Mouse (Mus musculus): ENCODE measurements at regions not wholly inside any gene's neighbourhood (a gene's known extent, or its start where the extent isn't known, plus 50 kb on each side); places are given as distances from the start of the nearest gene placed in this dataset.
A peak's percentile ranks its signal among the peaks of the same experiment; 100 is the strongest.

DNA sequence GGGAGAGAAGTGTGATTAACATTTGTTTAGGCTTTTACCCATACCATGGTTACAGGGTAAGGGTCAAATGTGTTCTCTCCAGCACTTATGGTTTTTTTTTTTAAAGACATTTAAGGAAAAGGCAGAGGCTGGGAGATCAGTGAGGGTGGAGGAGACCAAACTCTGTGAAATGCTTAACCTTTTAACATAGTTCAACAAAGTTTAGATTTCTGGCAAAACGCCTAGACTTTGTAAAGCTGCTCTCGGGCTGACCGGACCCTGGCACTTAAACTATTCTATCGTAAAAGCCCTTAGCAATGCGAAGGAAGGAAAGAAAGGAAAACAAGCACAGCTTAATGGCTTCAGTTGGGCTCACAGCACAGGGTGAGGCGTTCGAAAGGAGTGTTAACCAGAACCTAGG, 189.6 kb upstream of the Ttc29 start:
- Histone ChIP-seq H3K4me2 (ENCODE audit: low read depth, low read length) (no peak overlapping the region), H3K4me3 (ENCODE audit: low read depth, low read length) (no peak overlapping the region), H3K36me3 (replicated peaks; ENCODE audit: control insufficient read depth, insufficient read depth, low read depth, low read length) (no peaks in the 10 kb centered on the region), H3K27me3 (ENCODE audit: control insufficient read depth, insufficient read depth, low read length) (no peaks in the 10 kb centered on the region), H3K9me3 (replicated peaks; ENCODE audit: control insufficient read depth, low read length) (no peaks in the 10 kb centered on the region), H3K4me1 (ENCODE audit: control insufficient read depth, insufficient read depth, low read length) (no peaks in the 10 kb centered on the region), H3K27ac (replicated peaks; ENCODE audit: low read depth, low read length) (no peak overlapping the region), H3K9ac (replicated peaks; ENCODE audit: low read length) (no peak overlapping the region)
- ATAC-seq (replicated peaks; ENCODE audit: insufficient number of reproducible peaks, low FRiP score, low TSS enrichment, low read depth) (no peak), DNase-seq (ENCODE audit: low spot score) (peak; percentile 38)
- WGBS: 28% methylated on average over 7 of the region's 7 CpGs

DNA sequence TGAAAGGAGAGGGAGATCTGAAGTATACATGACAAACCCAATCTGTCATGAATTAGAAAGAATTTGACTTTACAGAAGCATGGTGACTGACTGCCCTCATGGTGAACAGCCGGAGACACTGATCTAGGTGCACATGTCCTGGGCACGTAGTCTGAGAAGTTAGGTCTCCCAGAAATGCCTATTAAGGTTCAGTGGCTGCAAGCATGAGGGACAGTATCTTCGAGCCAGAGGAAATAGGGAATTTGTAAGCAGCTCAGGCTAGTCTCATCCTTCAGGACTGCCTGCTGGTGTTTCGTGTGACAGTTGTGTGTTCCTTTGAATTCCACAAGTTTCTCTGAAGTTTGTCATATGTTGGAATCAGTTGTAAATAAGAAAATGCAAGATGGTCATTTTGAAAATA, 189.2 kb upstream of the Ttc29 start:
- H3K4me1 ChIP-seq (ENCODE audit: control insufficient read depth, insufficient read depth, low read length): no peaks in the 10 kb centered on the region
- no peaks in the 10 kb centered on the region for H3K9me3 ChIP-seq (replicated peaks; ENCODE audit: control insufficient read depth, low read length)
- no peak for DNase-seq (ENCODE audit: low spot score)
- no peak overlapping the region for H3K27ac ChIP-seq (replicated peaks; ENCODE audit: low read depth, low read length)
- no peak overlapping the region for H3K4me3 ChIP-seq (ENCODE audit: low read depth, low read length)
- H3K4me2 ChIP-seq (ENCODE audit: low read depth, low read length): no peak overlapping the region
- no peaks in the 10 kb centered on the region for H3K27me3 ChIP-seq (ENCODE audit: control insufficient read depth, insufficient read depth, low read length)
- 66% methylated on average over 4 of the region's 4 CpGs for WGBS
- no peak overlapping the region for H3K9ac ChIP-seq (replicated peaks; ENCODE audit: low read length)
- no peak for ATAC-seq (replicated peaks; ENCODE audit: insufficient number of reproducible peaks, low FRiP score, low TSS enrichment, low read depth)
- H3K36me3 ChIP-seq (replicated peaks; ENCODE audit: control insufficient read depth, insufficient read depth, low read depth, low read length): no peaks in the 10 kb centered on the region

DNA sequence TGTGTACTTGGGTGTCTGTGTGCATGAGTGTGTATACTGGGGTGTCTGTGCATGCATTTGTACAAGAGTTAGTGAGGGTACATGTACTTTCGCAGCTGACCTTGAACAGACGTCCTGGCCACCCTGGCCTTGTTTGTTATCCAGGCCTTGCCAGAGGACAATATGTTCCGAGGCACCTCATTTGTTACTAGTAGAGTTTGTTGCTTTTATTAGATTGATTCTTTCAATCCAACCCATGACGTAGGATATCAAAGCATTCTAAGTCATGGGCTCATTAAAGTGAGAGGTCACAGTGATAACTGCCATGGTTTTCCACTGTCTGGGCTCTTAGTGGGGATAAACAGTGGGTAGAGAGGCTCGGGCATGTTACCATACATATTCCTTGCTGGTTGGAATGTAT, 188.1 kb upstream of the Ttc29 start:
- ATAC-seq (replicated peaks; ENCODE audit: insufficient number of reproducible peaks, low FRiP score, low TSS enrichment, low read depth) (no peak), DNase-seq (ENCODE audit: low spot score) (no peak)
- H3K27ac ChIP-seq (replicated peaks; ENCODE audit: low read depth, low read length): no peak overlapping the region
- H3K27me3 ChIP-seq (ENCODE audit: control insufficient read depth, insufficient read depth, low read length): no peaks in the 10 kb centered on the region
- 86% methylated on average over 5 of the region's 5 CpGs for WGBS
- no peak overlapping the region for H3K4me3 ChIP-seq (ENCODE audit: low read depth, low read length)
- H3K9me3 ChIP-seq (replicated peaks; ENCODE audit: control insufficient read depth, low read length): no peaks in the 10 kb centered on the region
- H3K4me2 ChIP-seq (ENCODE audit: low read depth, low read length): no peak overlapping the region
- H3K9ac ChIP-seq (replicated peaks; ENCODE audit: low read length): no peak overlapping the region
- no peaks in the 10 kb centered on the region for H3K4me1 ChIP-seq (ENCODE audit: control insufficient read depth, insufficient read depth, low read length)
- no peaks in the 10 kb centered on the region for H3K36me3 ChIP-seq (replicated peaks; ENCODE audit: control insufficient read depth, insufficient read depth, low read depth, low read length)

DNA sequence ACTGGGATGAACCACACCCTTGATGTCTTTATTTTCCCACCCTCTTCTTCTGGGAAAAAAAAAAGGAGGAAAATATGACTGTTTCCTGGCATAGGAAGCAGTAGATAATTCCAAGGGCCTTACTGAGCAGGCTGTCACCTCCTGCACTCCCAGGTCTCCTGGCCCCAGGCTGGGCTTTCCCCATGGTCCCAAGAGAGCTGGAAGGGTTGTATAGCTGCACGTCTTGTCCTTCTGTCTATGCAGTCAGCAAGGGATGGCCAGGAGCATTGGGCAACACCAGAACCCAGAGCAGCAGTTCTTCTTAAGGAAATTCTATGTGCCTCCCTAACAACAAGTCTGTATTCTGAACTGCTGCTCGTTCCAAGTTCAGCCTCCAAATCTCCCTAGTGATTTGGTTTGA, 185.7 kb upstream of the Ttc29 start:
- Histone ChIP-seq H3K36me3 (replicated peaks; ENCODE audit: control insufficient read depth, insufficient read depth, low read depth, low read length) (no peaks in the 10 kb centered on the region), H3K9ac (replicated peaks; ENCODE audit: low read length) (no peak overlapping the region), H3K27me3 (ENCODE audit: control insufficient read depth, insufficient read depth, low read length) (no peaks in the 10 kb centered on the region), H3K4me1 (ENCODE audit: control insufficient read depth, insufficient read depth, low read length) (no peaks in the 10 kb centered on the region), H3K4me3 (ENCODE audit: low read depth, low read length) (no peak overlapping the region), H3K27ac (replicated peaks; ENCODE audit: low read depth, low read length) (no peak overlapping the region), H3K9me3 (replicated peaks; ENCODE audit: control insufficient read depth, low read length) (no peaks in the 10 kb centered on the region), H3K4me2 (ENCODE audit: low read depth, low read length) (no peak overlapping the region)
- no peak for ATAC-seq (replicated peaks; ENCODE audit: insufficient number of reproducible peaks, low FRiP score, low TSS enrichment, low read depth)
- DNase-seq (ENCODE audit: low spot score): no peak
- 73% methylated on average over 2 of the region's 2 CpGs for WGBS

DNA sequence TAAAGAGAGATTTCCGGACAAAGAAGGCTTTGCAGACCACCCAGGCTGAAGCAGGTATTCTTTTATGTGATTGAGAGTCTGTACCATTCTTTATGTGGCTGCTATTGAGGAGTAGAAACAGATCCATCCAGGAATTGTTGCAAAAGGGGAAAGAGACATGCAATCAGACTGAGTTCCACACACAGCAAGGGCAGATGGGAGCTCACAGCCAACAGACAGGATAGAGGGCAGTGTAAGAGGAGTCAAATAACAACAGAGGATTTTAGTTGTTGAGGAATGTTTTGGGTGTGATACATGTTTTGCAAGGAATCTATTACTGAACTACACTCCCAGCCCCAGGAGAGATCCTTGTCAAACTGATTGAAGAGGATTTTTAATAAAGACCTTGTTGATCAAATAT, 184.2 kb upstream of the Ttc29 start:
- H3K4me2 ChIP-seq (ENCODE audit: low read depth, low read length): no peak overlapping the region
- no peaks in the 10 kb centered on the region for H3K27me3 ChIP-seq (ENCODE audit: control insufficient read depth, insufficient read depth, low read length)
- no peak overlapping the region for H3K9ac ChIP-seq (replicated peaks; ENCODE audit: low read length)
- no peak for DNase-seq (ENCODE audit: low spot score)
- H3K36me3 ChIP-seq (replicated peaks; ENCODE audit: control insufficient read depth, insufficient read depth, low read depth, low read length): no peaks in the 10 kb centered on the region
- H3K4me1 ChIP-seq (ENCODE audit: control insufficient read depth, insufficient read depth, low read length): no peaks in the 10 kb centered on the region
- no peaks in the 10 kb centered on the region for H3K9me3 ChIP-seq (replicated peaks; ENCODE audit: control insufficient read depth, low read length)
- WGBS: 71% methylated on average over 1 of the region's 1 CpGs
- no peak for ATAC-seq (replicated peaks; ENCODE audit: insufficient number of reproducible peaks, low FRiP score, low TSS enrichment, low read depth)
- H3K4me3 ChIP-seq (ENCODE audit: low read depth, low read length): no peak overlapping the region
- no peak overlapping the region for H3K27ac ChIP-seq (replicated peaks; ENCODE audit: low read depth, low read length)

DNA sequence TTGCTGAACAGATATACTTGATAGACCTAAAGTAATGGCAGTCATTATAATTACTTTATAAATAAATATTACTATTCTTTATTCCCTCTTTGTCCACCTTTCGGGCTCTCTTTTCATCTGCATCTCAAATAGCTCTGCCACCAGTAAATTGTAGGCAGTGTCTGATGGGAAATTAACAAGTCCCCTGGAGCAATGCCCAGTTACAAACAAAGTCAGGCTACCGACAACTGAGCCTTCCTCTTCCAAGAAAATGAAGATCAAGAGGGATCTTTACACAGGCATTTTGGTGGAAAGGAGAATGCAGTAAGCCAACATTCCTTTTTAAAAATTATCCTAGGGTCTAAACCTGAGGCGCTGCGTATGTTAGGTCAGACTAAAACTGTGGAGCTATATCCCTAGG, 181.3 kb upstream of the Ttc29 start:
- Histone ChIP-seq H3K27me3 (ENCODE audit: control insufficient read depth, insufficient read depth, low read length) (no peaks in the 10 kb centered on the region), H3K36me3 (replicated peaks; ENCODE audit: control insufficient read depth, insufficient read depth, low read depth, low read length) (no peaks in the 10 kb centered on the region), H3K4me2 (ENCODE audit: low read depth, low read length) (no peak overlapping the region), H3K27ac (replicated peaks; ENCODE audit: low read depth, low read length) (no peak overlapping the region), H3K9me3 (replicated peaks; ENCODE audit: control insufficient read depth, low read length) (no peaks in the 10 kb centered on the region), H3K4me3 (ENCODE audit: low read depth, low read length) (no peak overlapping the region), H3K9ac (replicated peaks; ENCODE audit: low read length) (no peak overlapping the region), H3K4me1 (ENCODE audit: control insufficient read depth, insufficient read depth, low read length) (no peaks in the 10 kb centered on the region)
- no peak for ATAC-seq (replicated peaks; ENCODE audit: insufficient number of reproducible peaks, low FRiP score, low TSS enrichment, low read depth)
- 70% methylated on average over 4 of the region's 4 CpGs for WGBS
- DNase-seq (ENCODE audit: low spot score): no peak

DNA sequence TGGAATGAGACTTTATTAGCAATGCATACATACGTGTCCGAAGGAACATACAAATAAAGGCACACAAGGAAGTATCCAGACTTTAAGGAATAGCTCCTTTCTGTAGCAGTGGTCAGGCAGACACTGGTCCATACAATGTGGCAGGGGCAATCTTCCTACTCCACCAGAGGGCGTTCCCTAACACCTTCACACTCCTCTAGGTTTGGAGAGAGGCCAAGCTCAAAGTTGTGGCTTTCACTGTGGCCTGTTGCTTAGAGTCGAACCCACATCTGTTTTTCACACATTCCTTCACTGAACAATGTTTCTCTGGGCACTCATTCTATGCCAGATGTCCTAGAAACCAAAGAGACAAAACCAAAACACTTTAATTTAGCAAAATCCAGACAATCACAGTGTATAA, 178.4 kb upstream of the Ttc29 start:
- Histone ChIP-seq H3K4me1 (ENCODE audit: control insufficient read depth, insufficient read depth, low read length) (no peaks in the 10 kb centered on the region), H3K36me3 (replicated peaks; ENCODE audit: control insufficient read depth, insufficient read depth, low read depth, low read length) (no peaks in the 10 kb centered on the region), H3K27me3 (ENCODE audit: control insufficient read depth, insufficient read depth, low read length) (no peaks in the 10 kb centered on the region), H3K27ac (replicated peaks; ENCODE audit: low read depth, low read length) (no peak overlapping the region), H3K4me3 (ENCODE audit: low read depth, low read length) (no peak overlapping the region), H3K4me2 (ENCODE audit: low read depth, low read length) (no peak overlapping the region), H3K9ac (replicated peaks; ENCODE audit: low read length) (no peak overlapping the region), H3K9me3 (replicated peaks; ENCODE audit: control insufficient read depth, low read length) (no peaks in the 10 kb centered on the region)
- 81% methylated on average over 4 of the region's 4 CpGs for WGBS
- DNase-seq (ENCODE audit: low spot score) (no peak), ATAC-seq (replicated peaks; ENCODE audit: insufficient number of reproducible peaks, low FRiP score, low TSS enrichment, low read depth) (no peak)

DNA sequence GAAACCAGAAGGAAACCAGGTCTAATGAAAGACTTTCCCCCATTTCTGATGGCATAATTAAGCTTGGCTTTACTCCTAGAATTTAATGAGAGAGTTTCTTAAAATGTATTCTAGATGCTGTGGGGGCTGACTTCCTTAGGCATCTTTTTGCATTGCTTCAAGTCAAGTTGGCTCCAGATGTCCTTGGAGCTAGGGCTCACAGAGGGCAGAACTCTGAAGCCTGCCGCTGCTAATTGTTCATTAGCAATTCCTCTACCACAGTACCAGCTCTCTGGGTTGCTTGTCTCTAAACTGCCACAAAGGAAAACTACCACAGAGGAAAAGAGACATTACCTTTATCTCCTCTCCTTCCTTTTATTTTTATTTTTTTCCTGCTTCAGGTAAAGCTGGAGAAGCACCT, 175.9 kb upstream of the Ttc29 start:
- H3K27me3 ChIP-seq (ENCODE audit: control insufficient read depth, insufficient read depth, low read length): no peaks in the 10 kb centered on the region
- no peaks in the 10 kb centered on the region for H3K36me3 ChIP-seq (replicated peaks; ENCODE audit: control insufficient read depth, insufficient read depth, low read depth, low read length)
- no peak for ATAC-seq (replicated peaks; ENCODE audit: insufficient number of reproducible peaks, low FRiP score, low TSS enrichment, low read depth)
- H3K27ac ChIP-seq (replicated peaks; ENCODE audit: low read depth, low read length): no peak overlapping the region
- no peak overlapping the region for H3K4me2 ChIP-seq (ENCODE audit: low read depth, low read length)
- WGBS: 58% methylated on average over 1 of the region's 1 CpGs
- H3K9ac ChIP-seq (replicated peaks; ENCODE audit: low read length): no peak overlapping the region
- no peak overlapping the region for H3K4me3 ChIP-seq (ENCODE audit: low read depth, low read length)
- DNase-seq (ENCODE audit: low spot score): no peak
- H3K9me3 ChIP-seq (replicated peaks; ENCODE audit: control insufficient read depth, low read length): no peaks in the 10 kb centered on the region
- no peaks in the 10 kb centered on the region for H3K4me1 ChIP-seq (ENCODE audit: control insufficient read depth, insufficient read depth, low read length)

DNA sequence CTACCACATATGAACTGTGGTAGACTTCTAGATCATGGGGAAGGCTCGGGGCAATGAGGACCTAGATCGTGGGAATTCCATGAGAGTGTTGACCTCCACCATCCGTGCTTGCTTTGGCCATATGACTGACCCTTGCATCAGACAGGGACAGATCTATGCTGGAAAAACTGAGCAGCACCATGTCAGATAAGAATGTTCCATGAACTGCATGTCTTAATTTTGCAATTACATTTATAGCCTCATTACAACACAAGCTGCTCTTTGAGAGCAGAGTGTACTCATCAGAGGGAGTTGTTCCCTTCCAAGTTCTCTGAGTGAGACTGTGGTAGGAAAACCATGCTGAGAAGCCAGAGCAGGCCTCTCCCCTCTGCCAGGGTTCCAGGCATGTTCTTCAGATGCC, 166.4 kb upstream of the Ttc29 start:
- H3K4me1 ChIP-seq (ENCODE audit: control insufficient read depth, insufficient read depth, low read length): no peaks in the 10 kb centered on the region
- H3K27ac ChIP-seq (replicated peaks; ENCODE audit: low read depth, low read length): no peak overlapping the region
- ATAC-seq (replicated peaks; ENCODE audit: insufficient number of reproducible peaks, low FRiP score, low TSS enrichment, low read depth) (no peak), DNase-seq (ENCODE audit: low spot score) (no peak)
- no peaks in the 10 kb centered on the region for H3K9me3 ChIP-seq (replicated peaks; ENCODE audit: control insufficient read depth, low read length)
- H3K4me3 ChIP-seq (ENCODE audit: low read depth, low read length): no peak overlapping the region
- 89% methylated on average over 3 of the region's 3 CpGs for WGBS
- no peak overlapping the region for H3K4me2 ChIP-seq (ENCODE audit: low read depth, low read length)
- H3K36me3 ChIP-seq (replicated peaks; ENCODE audit: control insufficient read depth, insufficient read depth, low read depth, low read length): no peaks in the 10 kb centered on the region
- no peaks in the 10 kb centered on the region for H3K27me3 ChIP-seq (ENCODE audit: control insufficient read depth, insufficient read depth, low read length)
- H3K9ac ChIP-seq (replicated peaks; ENCODE audit: low read length): no peak overlapping the region
